Mouse (Mus musculus): ENCODE results near the gene Bdh1.

GRCm38 (mm10) chr16:31439529-31439928 is 17.4 kb downstream of the Bdh1 start:
- no peak for TF ChIP-seq CHD2 (IDR thresholded peaks at IDR 0.05; ENCODE audit: low read depth, low read length)
- no peak for TF ChIP-seq ZNF384 (IDR thresholded peaks at IDR 0.05; ENCODE audit: low read depth, low read length)
- TF ChIP-seq ZC3H11A (IDR thresholded peaks at IDR 0.05; ENCODE audit: borderline replicate concordance, low read depth, low read length), result no peak
- no peak for TF ChIP-seq HCFC1 (IDR thresholded peaks at IDR 0.05; ENCODE audit: borderline replicate concordance, insufficient read depth, low read length)
